Mouse (Mus musculus): ENCODE measurements around the gene Trip10. TPM values are rescaled to one million over a fixed set of nuclear protein-coding genes. Genes with fewer than 3 reads are reported as not detected.
"Not testable (repeated sequence)": the region's sequence is repeated elsewhere in the genome, so short reads cannot be mapped to it uniquely, and the experiment has no call there.

Trip10 gene
- total and polyA plus RNA-seq, 3 experiments = 69.0 to 128 (median 107) TPM

GRCm38 (mm10) chr17:57275111-57275996 is 26.1 kb downstream of the Trip10 start:
- H3K36me3 ChIP-seq (ENCODE audit: control insufficient read depth, insufficient read depth, low read length) = no peaks in the 10 kb centered on the region
- peaks cover 2% of the 10 kb centered on the region; the same call in 1 of the 2 replicates for H3K4me1 ChIP-seq (ENCODE audit: control insufficient read depth, insufficient read depth, low read length)
- H3K27me3 ChIP-seq (ENCODE audit: control insufficient read depth, insufficient read depth, low read length) = no peaks in the 10 kb centered on the region
- H3K9ac ChIP-seq (ENCODE audit: low read depth, low read length) = peak overlapping the region; percentile 84
- under 1% methylated on average over 43 of the region's 53 CpGs for WGBS
- H3K4me3 ChIP-seq = peak overlapping the region; percentile 92
- H3K27ac ChIP-seq = peak overlapping the region; percentile 93
- intact Hi-C loops (cut with DNase I) = loop anchor here (1.0 kb wide), 1 partner anchor 26 kb away; the partner anchor contains the start of gene Trip10
- no peaks in the 10 kb centered on the region for H3K79me2 ChIP-seq (replicated peaks; ENCODE audit: control insufficient read depth, insufficient read depth, low read length)
- TF ChIP-seq EP300 (IDR thresholded peaks at IDR 0.05; ENCODE audit: insufficient read depth, low read depth, low read length) = peak; percentile 45; the same call in 1 of the 2 replicates
- peak; percentile 82 for TF ChIP-seq POLR2A (IDR thresholded peaks at IDR 0.05; ENCODE audit: insufficient read depth, low read depth, low read length)
- no peak for TF ChIP-seq CTCF (IDR thresholded peaks at IDR 0.05)
- DNase-seq = peak; percentile 93

DNA sequence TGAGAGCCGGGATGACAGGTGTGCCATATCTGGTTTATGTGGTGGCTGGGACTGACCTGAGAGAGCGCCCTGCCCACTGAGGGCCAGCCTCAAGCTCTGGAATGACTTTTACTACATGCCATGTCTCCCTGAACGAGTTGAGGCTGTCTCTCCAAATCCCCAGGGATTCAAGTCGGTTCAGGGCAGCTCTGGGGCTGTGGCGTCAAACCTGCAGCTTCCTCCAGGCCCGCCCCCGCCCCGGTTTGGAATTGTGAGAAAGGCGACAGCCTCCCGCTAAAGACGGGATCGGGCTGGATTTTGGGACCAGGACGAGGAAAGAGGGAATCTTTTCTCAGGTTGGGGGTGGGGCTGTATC is 26.7 kb downstream of the Trip10 start:
- peak; percentile 58 to 64 for DNase-seq
- Histone ChIP-seq H3K36me3 (ENCODE audit: control insufficient read depth, insufficient read depth, low read length) (no peaks in the 10 kb centered on the region), H3K79me2 (replicated peaks; ENCODE audit: control insufficient read depth, insufficient read depth, low read length) (no peaks in the 10 kb centered on the region), H3K27me3 (ENCODE audit: control insufficient read depth, insufficient read depth, low read length) (no peaks in the 10 kb centered on the region), H3K4me1 (ENCODE audit: control insufficient read depth, insufficient read depth, low read length) (peaks cover 2% of the 10 kb centered on the region; the same call in 1 of the 2 replicates), H3K27ac (peak overlapping the region; percentile 93), H3K4me3 (peak overlapping the region; percentile 92), H3K9ac (ENCODE audit: low read depth, low read length) (peak overlapping the region; percentile 58)
- TF ChIP-seq CTCF (IDR thresholded peaks at IDR 0.05) (no peak), EP300 (IDR thresholded peaks at IDR 0.05; ENCODE audit: insufficient read depth, low read depth, low read length) (no peak), POLR2A (IDR thresholded peaks at IDR 0.05; ENCODE audit: insufficient read depth, low read depth, low read length) (no peak)
- 1% methylated on average over 13 of the region's 13 CpGs for WGBS
- intact Hi-C loops (cut with DNase I) = loop anchor here (1.0 to 2.0 kb wide), 4 partner anchors 27 to 279 kb away; partner anchors contain the start of genes Alkbh7 and Trip10

- Histone ChIP-seq H3K4me1 (ENCODE audit: control insufficient read depth, insufficient read depth, low read length) (peaks cover 2% of the 10 kb centered on the region; the same call in 1 of the 2 replicates), H3K27ac (peak overlapping the region; percentile 93), H3K36me3 (ENCODE audit: control insufficient read depth, insufficient read depth, low read length) (no peaks in the 10 kb centered on the region), H3K79me2 (replicated peaks; ENCODE audit: control insufficient read depth, insufficient read depth, low read length) (no peaks in the 10 kb centered on the region), H3K27me3 (ENCODE audit: control insufficient read depth, insufficient read depth, low read length) (no peaks in the 10 kb centered on the region), H3K9ac (ENCODE audit: low read depth, low read length) (peak overlapping the region; percentile 58), H3K4me3 (peak overlapping the region; percentile 92)
- peak; percentile 82 to 87 for DNase-seq
- TF ChIP-seq EP300 (IDR thresholded peaks at IDR 0.05; ENCODE audit: insufficient read depth, low read depth, low read length) (peak; percentile 89), CTCF (IDR thresholded peaks at IDR 0.05) (peak; percentile 89), POLR2A (IDR thresholded peaks at IDR 0.05; ENCODE audit: insufficient read depth, low read depth, low read length) (peak; percentile 60)
- WGBS = under 1% methylated on average over 20 of the region's 20 CpGs
- intact Hi-C loops (cut with DNase I) = loop anchor here (1.0 to 2.0 kb wide), 4 partner anchors 56 to 280 kb away; partner anchors contain the start of gene Alkbh7
Observed at GRCm38 (mm10) chr17:57276634-57277121, 27.4 kb downstream of the Trip10 start.

GRCm38 (mm10) chr17:57277598-57278261 is 28.5 kb downstream of the Trip10 start:
- H3K27me3 ChIP-seq (ENCODE audit: control insufficient read depth, insufficient read depth, low read length); H3K9ac ChIP-seq (ENCODE audit: low read depth, low read length); H3K36me3 ChIP-seq (ENCODE audit: control insufficient read depth, insufficient read depth, low read length); DNase-seq; H3K4me3 ChIP-seq; H3K79me2 ChIP-seq (replicated peaks; ENCODE audit: control insufficient read depth, insufficient read depth, low read length); H3K4me1 ChIP-seq (ENCODE audit: control insufficient read depth, insufficient read depth, low read length); H3K27ac ChIP-seq: not testable (repeated sequence)
- WGBS = 76% methylated on average over 4 of the region's 5 CpGs
- intact Hi-C loops (cut with DNase I) = loop anchor here (1.0 to 2.0 kb wide), 3 partner anchors 57 to 281 kb away; partner anchors contain the start of gene Alkbh7

- Histone ChIP-seq H3K27ac (no peak overlapping the region), H3K36me3 (ENCODE audit: control insufficient read depth, insufficient read depth, low read length) (no peaks in the 10 kb centered on the region), H3K79me2 (replicated peaks; ENCODE audit: control insufficient read depth, insufficient read depth, low read length) (no peaks in the 10 kb centered on the region), H3K9ac (ENCODE audit: low read depth, low read length) (no peak overlapping the region), H3K4me3 (no peak overlapping the region), H3K4me1 (ENCODE audit: control insufficient read depth, insufficient read depth, low read length) (peaks cover 2% of the 10 kb centered on the region; the same call in 1 of the 2 replicates), H3K27me3 (ENCODE audit: control insufficient read depth, insufficient read depth, low read length) (no peaks in the 10 kb centered on the region)
- TF ChIP-seq EP300 (IDR thresholded peaks at IDR 0.05; ENCODE audit: insufficient read depth, low read depth, low read length) (no peak), CTCF (IDR thresholded peaks at IDR 0.05) (no peak), POLR2A (IDR thresholded peaks at IDR 0.05; ENCODE audit: insufficient read depth, low read depth, low read length) (no peak)
- 64% methylated on average over 2 of the region's 2 CpGs for WGBS
- intact Hi-C loops (cut with DNase I) = no loop called here
- no peak for DNase-seq
Observed at GRCm38 (mm10) chr17:57278537-57278936, 29.3 kb downstream of the Trip10 start.

Measured in heart, adult 2 months (tissue).